ENCODE assay signal across 13 mouse cellular contexts in the genomic region with DNA sequence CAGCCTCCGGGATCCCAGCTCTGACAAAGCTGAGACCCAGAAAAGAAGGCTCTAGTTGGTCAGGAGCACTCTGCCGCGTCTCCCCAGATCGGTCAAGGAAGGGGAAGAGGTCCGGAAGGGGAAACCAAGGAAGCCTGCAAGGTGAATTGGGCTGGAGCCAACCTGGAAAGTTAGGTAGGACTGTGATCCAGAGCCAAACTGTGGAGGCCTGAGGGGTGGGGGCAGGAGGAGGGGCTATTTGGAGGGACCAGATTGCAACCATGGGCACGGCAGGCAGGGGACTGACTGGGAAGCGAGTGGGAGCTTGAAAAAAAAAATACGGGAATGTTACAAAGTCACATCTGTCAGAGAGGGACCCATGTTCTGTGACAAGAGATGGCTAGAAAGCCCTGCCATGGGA. TPM values are rescaled to one million over a fixed set of nuclear protein-coding genes. Genes with fewer than 3 reads are reported as not detected.
A peak's percentile ranks its signal among the peaks of the same experiment; 100 is the strongest.
DNase-seq lines count a peak whose midpoint lies in the region; ATAC-seq and TF ChIP-seq lines count a peak whose summit lies in the region.
"Had no signal": no experiment of that assay in that cellular context is flagged by ENCODE, and none has a peak within 500 bp of the region (broad histone marks: within the 10 kb centered on the region; RNA-seq: fewer than 3 reads in every experiment).

No protein-coding gene starts in this region.

- no peak overlapping the region for H3K4me3 ChIP-seq in forebrain, embryonic 11.5 days (ENCODE audit: low read depth, low read length)
- no peak overlapping the region for H3K4me3 ChIP-seq in forebrain, embryonic 15.5 days
- H3K4me3 ChIP-seq in intestine, embryonic 14.5 days (ENCODE audit: low read depth, low read length): no peak overlapping the region
- no peak overlapping the region for H3K4me3 ChIP-seq in intestine, postnatal 0 days (ENCODE audit: low read depth, low read length)
- no peak overlapping the region for H3K4me3 ChIP-seq in neural tube, embryonic 12.5 days
- no peak overlapping the region for H3K4me3 ChIP-seq in neural tube, embryonic 15.5 days (replicated peaks)
- no peak overlapping the region for H3K4me3 ChIP-seq in cerebellum, adult 2 months (replicated peaks; ENCODE audit: insufficient read depth, low read depth, low read length)
- H3K4me3 ChIP-seq: liver, embryonic 12.5 days had no signal

- H3K27ac ChIP-seq in forebrain, embryonic 11.5 days (ENCODE audit: low read depth, low read length): 0 out of 2 replicates have a peak overlapping the region, but pooled peaks have one; percentile 8
- no peak overlapping the region for H3K27ac ChIP-seq in forebrain, embryonic 15.5 days (replicated peaks)
- no peak overlapping the region for H3K27ac ChIP-seq in intestine, embryonic 14.5 days (ENCODE audit: low read depth)
- no peak overlapping the region for H3K27ac ChIP-seq in intestine, postnatal 0 days (ENCODE audit: low read depth, low read length)
- no peak overlapping the region for H3K27ac ChIP-seq in neural tube, embryonic 12.5 days
- no peak overlapping the region for H3K27ac ChIP-seq in neural tube, embryonic 15.5 days (replicated peaks)
- H3K27ac ChIP-seq in cerebellum, adult 2 months (ENCODE audit: insufficient read depth, low read length): no peak overlapping the region
- H3K27ac ChIP-seq: liver, embryonic 12.5 days had no signal

- ATAC-seq in forebrain, embryonic 11.5 days (replicated peaks; ENCODE audit: low FRiP score): no peak
- no peak for ATAC-seq in forebrain, embryonic 15.5 days (replicated peaks)
- ATAC-seq in intestine, embryonic 14.5 days (replicated peaks; ENCODE audit: low FRiP score, low TSS enrichment, low read depth): no peak
- ATAC-seq in intestine, postnatal 0 days: no peak
- no peak for ATAC-seq in neural tube, embryonic 12.5 days (ENCODE audit: low FRiP score, low read depth)
- no peak for ATAC-seq in neural tube, embryonic 15.5 days (ENCODE audit: low FRiP score)
- ATAC-seq: activated CD4-positive, CD25-positive, alpha-beta regulatory T cell, adult 4 months; liver, embryonic 12.5 days had no signal

- H3K4me1 ChIP-seq in forebrain, embryonic 11.5 days (replicated peaks; ENCODE audit: control insufficient read depth, insufficient read depth, low read length): peaks cover 28% of the 10 kb centered on the region
- peaks cover 36% of the 10 kb centered on the region for H3K4me1 ChIP-seq in forebrain, embryonic 15.5 days
- peaks cover 43% of the 10 kb centered on the region for H3K4me1 ChIP-seq in intestine, embryonic 14.5 days (replicated peaks; ENCODE audit: control insufficient read depth, insufficient read depth, low read length)
- no peaks in the 10 kb centered on the region for H3K4me1 ChIP-seq in intestine, postnatal 0 days (replicated peaks; ENCODE audit: control insufficient read depth, insufficient read depth, low read length)
- H3K4me1 ChIP-seq in neural tube, embryonic 12.5 days: peaks cover 44% of the 10 kb centered on the region
- H3K4me1 ChIP-seq in neural tube, embryonic 15.5 days: peaks cover 31% of the 10 kb centered on the region
- no peaks in the 10 kb centered on the region for H3K4me1 ChIP-seq in cerebellum, adult 2 months (ENCODE audit: control insufficient read depth, insufficient read depth, low read length)
- H3K4me1 ChIP-seq: liver, embryonic 12.5 days had no signal

- H3K9ac ChIP-seq in forebrain, embryonic 11.5 days (ENCODE audit: low read length): peak overlapping the region; percentile 49
- H3K9ac ChIP-seq in forebrain, embryonic 15.5 days (replicated peaks): no peak overlapping the region
- peak overlapping the region; percentile 22; the same call in 1 of the 2 replicates for H3K9ac ChIP-seq in intestine, embryonic 14.5 days (ENCODE audit: low read length)
- H3K9ac ChIP-seq in intestine, postnatal 0 days (ENCODE audit: low read depth, low read length): no peak overlapping the region
- 0 out of 2 replicates have a peak overlapping the region, but pooled peaks have one; percentile 35 for H3K9ac ChIP-seq in neural tube, embryonic 12.5 days
- H3K9ac ChIP-seq in neural tube, embryonic 15.5 days (replicated peaks): no peak overlapping the region
- H3K9ac ChIP-seq: liver, embryonic 12.5 days had no signal

- no peak for TF ChIP-seq CTCF in intestine, postnatal 0 days (IDR thresholded peaks at IDR 0.05; ENCODE audit: low read depth)
- no peak for TF ChIP-seq CTCF in cerebellum, adult 2 months (IDR thresholded peaks at IDR 0.05; ENCODE audit: borderline replicate concordance, insufficient read depth, low read depth, low read length)

- no peak for DNase-seq in forebrain, embryonic 11.5 days (ENCODE audit: low spot score)
- no peak for DNase-seq in intestine, embryonic 14.5 days (ENCODE audit: low spot score)
- no peak for DNase-seq in cerebellum, adult 2 months
- DNase-seq in B cell, adult 2 months: no peak
- DNase-seq: cerebellum, adult 9-10 months; kidney, adult 9 months; lung, postnatal 36 days had no signal

- WGBS in forebrain, embryonic 11.5 days: 19% methylated on average over 8 of the region's 8 CpGs
- WGBS in forebrain, embryonic 15.5 days: 16% methylated on average over 8 of the region's 8 CpGs
- WGBS in intestine, embryonic 14.5 days: 24% methylated on average over 8 of the region's 8 CpGs
- 52% methylated on average over 8 of the region's 8 CpGs for WGBS in intestine, postnatal 0 days
- WGBS in neural tube, embryonic 12.5 days: 9% methylated on average over 8 of the region's 8 CpGs
- 20% methylated on average over 8 of the region's 8 CpGs for WGBS in neural tube, embryonic 15.5 days
- WGBS in cerebellum, adult 2 months: 71% methylated on average over 8 of the region's 8 CpGs

- H3K9me3 ChIP-seq in forebrain, embryonic 11.5 days (ENCODE audit: control insufficient read depth, low read length): no peaks in the 10 kb centered on the region
- no peaks in the 10 kb centered on the region for H3K9me3 ChIP-seq in forebrain, embryonic 15.5 days
- no peaks in the 10 kb centered on the region for H3K9me3 ChIP-seq in intestine, embryonic 14.5 days (ENCODE audit: control insufficient read depth, low read length)
- no peaks in the 10 kb centered on the region for H3K9me3 ChIP-seq in intestine, postnatal 0 days (ENCODE audit: control insufficient read depth)
- H3K9me3 ChIP-seq in neural tube, embryonic 12.5 days: no peaks in the 10 kb centered on the region
- no peaks in the 10 kb centered on the region for H3K9me3 ChIP-seq in neural tube, embryonic 15.5 days (replicated peaks)
- H3K9me3 ChIP-seq: liver, embryonic 12.5 days had no signal

- H3K36me3 ChIP-seq in forebrain, embryonic 11.5 days (ENCODE audit: control insufficient read depth, insufficient read depth, low read length): no peaks in the 10 kb centered on the region
- H3K36me3 ChIP-seq in forebrain, embryonic 15.5 days: no peaks in the 10 kb centered on the region
- no peaks in the 10 kb centered on the region for H3K36me3 ChIP-seq in intestine, embryonic 14.5 days (ENCODE audit: control insufficient read depth, insufficient read depth, low read length)
- no peaks in the 10 kb centered on the region for H3K36me3 ChIP-seq in intestine, postnatal 0 days (ENCODE audit: control insufficient read depth, insufficient read depth)
- no peaks in the 10 kb centered on the region for H3K36me3 ChIP-seq in neural tube, embryonic 12.5 days
- H3K36me3 ChIP-seq in neural tube, embryonic 15.5 days: no peaks in the 10 kb centered on the region
- H3K36me3 ChIP-seq: liver, embryonic 12.5 days had no signal

- H3K4me2 ChIP-seq in forebrain, embryonic 11.5 days (ENCODE audit: low read depth, low read length, severe bottlenecking): peak overlapping the region; percentile 18
- H3K4me2 ChIP-seq in forebrain, embryonic 15.5 days (replicated peaks): no peak overlapping the region
- H3K4me2 ChIP-seq in intestine, embryonic 14.5 days (ENCODE audit: low read length): peak overlapping the region; percentile 37
- no peak overlapping the region for H3K4me2 ChIP-seq in intestine, postnatal 0 days (replicated peaks; ENCODE audit: low read depth)
- H3K4me2 ChIP-seq in neural tube, embryonic 12.5 days (replicated peaks): peak overlapping the region; percentile 37
- no peak overlapping the region for H3K4me2 ChIP-seq in neural tube, embryonic 15.5 days
- H3K4me2 ChIP-seq: liver, embryonic 12.5 days had no signal

- no peaks in the 10 kb centered on the region; the same call in 1 of the 2 replicates for H3K27me3 ChIP-seq in forebrain, embryonic 11.5 days (ENCODE audit: control insufficient read depth, insufficient read depth, low read length)
- H3K27me3 ChIP-seq in forebrain, embryonic 15.5 days: no peaks in the 10 kb centered on the region
- no peaks in the 10 kb centered on the region for H3K27me3 ChIP-seq in intestine, embryonic 14.5 days (replicated peaks; ENCODE audit: control insufficient read depth, insufficient read depth, low read length)
- H3K27me3 ChIP-seq in intestine, postnatal 0 days (replicated peaks; ENCODE audit: control insufficient read depth, insufficient read depth, low read length): no peaks in the 10 kb centered on the region; the same call in 1 of the 2 replicates
- peaks cover 47% of the 10 kb centered on the region for H3K27me3 ChIP-seq in neural tube, embryonic 12.5 days (replicated peaks)
- peaks cover 48% of the 10 kb centered on the region for H3K27me3 ChIP-seq in neural tube, embryonic 15.5 days (replicated peaks)
- H3K27me3 ChIP-seq in cerebellum, adult 2 months (ENCODE audit: control insufficient read depth, insufficient read depth, low read length): no peaks in the 10 kb centered on the region

- TF ChIP-seq POLR2A in cerebellum, adult 2 months (IDR thresholded peaks at IDR 0.05; ENCODE audit: borderline replicate concordance, insufficient read depth, low read length): no peak

RNA-seq across cellular contexts. Expression of a gene that starts 10.9 kb away (rescaled TPM):
- 0.88 and 1.1 TPM in 2 replicates for polyA plus RNA-seq in forebrain, embryonic 11.5 days (2014; fragmentation: Nextera tagmentation; extraction: Ambion mirVana)
- 0.93 and 1.1 TPM in 2 replicates for polyA plus RNA-seq in forebrain, embryonic 15.5 days (2015; fragmentation: Nextera tagmentation; extraction: Ambion mirVana)
- 0.11 and 0.27 TPM in 2 replicates for polyA plus RNA-seq in intestine, embryonic 14.5 days (2014; fragmentation: Nextera tagmentation; extraction: Ambion mirVana)
- polyA plus RNA-seq in intestine, postnatal 0 days (2015; fragmentation: Nextera tagmentation; extraction: Ambion mirVana): 0.14 and 0.16 TPM in 2 replicates
- polyA plus RNA-seq in neural tube, embryonic 12.5 days (2016; fragmentation: Nextera tagmentation; extraction: Ambion mirVana): 0.70 and 1.3 TPM in 2 replicates
- polyA plus RNA-seq in neural tube, embryonic 15.5 days (2015; fragmentation: Nextera tagmentation; extraction: Ambion mirVana): 0.13 and 0.15 TPM in 2 replicates
- polyA plus RNA-seq in cerebellum, adult 2 months (2012; rRNA removed): 0.59 and 1.1 TPM in 2 replicates
- polyA plus RNA-seq: activated CD4-positive, CD25-positive, alpha-beta regulatory T cell, adult 4 months; liver, embryonic 12.5 days had no signal

Comparison
In these comparisons a context has a peak if more than half of its experiments do, and no peak if none do; other contexts are left out.
1. H3K4me2 ChIP-seq: peak in forebrain, embryonic 11.5 days (single experiment), intestine, embryonic 14.5 days (single experiment) and neural tube, embryonic 12.5 days (single experiment); none in forebrain, embryonic 15.5 days (single experiment), intestine, postnatal 0 days (single experiment) and neural tube, embryonic 15.5 days (single experiment).
2. H3K9ac ChIP-seq: peak in forebrain, embryonic 11.5 days (single experiment), intestine, embryonic 14.5 days (single experiment) and neural tube, embryonic 12.5 days (single experiment); none in forebrain, embryonic 15.5 days (single experiment), intestine, postnatal 0 days (single experiment) and neural tube, embryonic 15.5 days (single experiment).